Mouse (Mus musculus): ENCODE data around the gene Tmem40. TPM values are rescaled to one million over a fixed set of nuclear protein-coding genes. Genes with fewer than 3 reads are reported as not detected.
A peak's percentile ranks its signal among the peaks of the same experiment; 100 is the strongest.

Tmem40 gene
- polyA plus RNA-seq, 1 experiment from 2014 or later = 4.4 TPM

DNA sequence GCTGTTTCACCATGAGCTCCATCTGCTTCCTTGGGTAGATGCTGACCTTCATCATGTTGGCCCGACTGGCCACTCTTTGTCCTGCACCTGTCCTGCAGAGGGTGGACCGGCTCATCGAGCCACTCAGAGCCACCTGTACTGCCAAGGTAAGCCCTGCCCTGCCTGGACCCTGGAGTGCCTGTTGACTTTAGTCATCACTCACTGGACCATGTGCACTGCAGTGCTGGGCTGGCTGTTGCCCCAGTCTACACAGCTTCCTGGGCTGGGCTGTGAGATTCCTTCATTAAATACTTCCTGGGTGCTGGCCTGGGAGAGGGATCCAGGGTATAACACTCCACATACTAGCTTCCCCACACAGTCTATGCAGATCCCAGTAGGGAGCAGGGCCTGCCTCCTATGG, 39.6 kb upstream of the Tmem40 start:
- no peak overlapping the region for H3K27ac ChIP-seq (ENCODE audit: low read depth, low read length)
- H3K4me1 ChIP-seq (ENCODE audit: control insufficient read depth, insufficient read depth, low read length) = peaks cover 9% of the 10 kb centered on the region
- H3K9ac ChIP-seq (ENCODE audit: low read depth, low read length) = no peak overlapping the region
- H3K4me2 ChIP-seq = no peak overlapping the region
- WGBS (ENCODE audit: insufficient replicate concordance) = 89% methylated on average over 3 of the region's 3 CpGs
- no peaks in the 10 kb centered on the region for H3K9me3 ChIP-seq (replicated peaks; ENCODE audit: control insufficient read depth, low read length)
- H3K4me3 ChIP-seq (ENCODE audit: low read depth, low read length) = no peak overlapping the region
- ATAC-seq (replicated peaks; ENCODE audit: insufficient number of reproducible peaks, low FRiP score, low TSS enrichment) = no peak
- peaks cover 68% of the 10 kb centered on the region for H3K36me3 ChIP-seq (ENCODE audit: control insufficient read depth, insufficient read depth, low read length)
- no peaks in the 10 kb centered on the region for H3K27me3 ChIP-seq (ENCODE audit: control insufficient read depth, insufficient read depth, low read length)

DNA sequence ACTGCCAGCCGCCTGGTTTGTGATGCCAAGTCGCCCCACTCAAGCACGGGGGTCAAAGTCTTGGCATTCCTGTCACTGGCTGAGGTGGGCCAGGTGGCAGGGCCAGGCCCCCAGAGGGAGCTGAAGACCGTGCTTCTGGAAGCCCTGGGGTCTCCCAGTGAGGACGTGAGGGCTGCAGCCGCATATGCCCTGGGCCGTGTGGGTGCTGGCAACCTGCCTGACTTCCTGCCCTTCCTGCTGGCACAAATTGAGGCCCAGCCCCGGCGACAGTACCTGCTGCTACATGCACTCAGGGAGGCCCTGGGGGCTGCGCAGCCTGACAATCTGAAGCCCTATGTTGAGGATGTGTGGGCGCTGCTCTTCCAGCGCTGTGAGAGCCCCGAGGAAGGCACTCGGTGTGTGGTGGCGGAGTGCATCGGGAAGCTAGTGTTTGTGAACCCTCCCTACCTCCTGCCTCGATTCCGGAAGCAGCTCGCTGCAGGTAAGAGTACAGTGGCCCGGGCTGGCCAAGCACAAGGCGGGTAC, 30.5 kb upstream of the Tmem40 start:
- Histone ChIP-seq H3K27ac (ENCODE audit: low read depth, low read length) (no peak overlapping the region), H3K4me3 (ENCODE audit: low read depth, low read length) (no peak overlapping the region), H3K4me1 (ENCODE audit: control insufficient read depth, insufficient read depth, low read length) (no peaks in the 10 kb centered on the region), H3K9ac (ENCODE audit: low read depth, low read length) (no peak overlapping the region), H3K27me3 (ENCODE audit: control insufficient read depth, insufficient read depth, low read length) (no peaks in the 10 kb centered on the region), H3K36me3 (ENCODE audit: control insufficient read depth, insufficient read depth, low read length) (peaks cover 76% of the 10 kb centered on the region), H3K4me2 (no peak overlapping the region), H3K9me3 (replicated peaks; ENCODE audit: control insufficient read depth, low read length) (no peaks in the 10 kb centered on the region)
- WGBS (ENCODE audit: insufficient replicate concordance) = 89% methylated on average over 21 of the region's 21 CpGs
- no peak for ATAC-seq (replicated peaks; ENCODE audit: insufficient number of reproducible peaks, low FRiP score, low TSS enrichment)

- Histone ChIP-seq H3K27ac (ENCODE audit: low read depth, low read length) (no peak overlapping the region), H3K4me3 (ENCODE audit: low read depth, low read length) (no peak overlapping the region), H3K4me2 (no peak overlapping the region), H3K4me1 (ENCODE audit: control insufficient read depth, insufficient read depth, low read length) (no peaks in the 10 kb centered on the region), H3K9me3 (replicated peaks; ENCODE audit: control insufficient read depth, low read length) (no peaks in the 10 kb centered on the region), H3K36me3 (ENCODE audit: control insufficient read depth, insufficient read depth, low read length) (peaks cover 72% of the 10 kb centered on the region), H3K27me3 (ENCODE audit: control insufficient read depth, insufficient read depth, low read length) (no peaks in the 10 kb centered on the region), H3K9ac (ENCODE audit: low read depth, low read length) (no peak overlapping the region)
- WGBS (ENCODE audit: insufficient replicate concordance) = 76% methylated on average over 34 of the region's 34 CpGs
- no peak; the same call in 1 of the 2 replicates for ATAC-seq (replicated peaks; ENCODE audit: insufficient number of reproducible peaks, low FRiP score, low TSS enrichment)
Measured at GRCm38 (mm10) chr6:115791842-115792686, 29.9 kb upstream of the Tmem40 start.

GRCm38 (mm10) chr6:115791016-115791415, 28.8 kb upstream of the Tmem40 start:
- H3K9ac ChIP-seq (ENCODE audit: low read depth, low read length) = no peak overlapping the region
- no peak overlapping the region for H3K4me3 ChIP-seq (ENCODE audit: low read depth, low read length)
- WGBS (ENCODE audit: insufficient replicate concordance) = 77% methylated on average over 10 of the region's 10 CpGs
- no peak overlapping the region for H3K27ac ChIP-seq (ENCODE audit: low read depth, low read length)
- ATAC-seq (replicated peaks; ENCODE audit: insufficient number of reproducible peaks, low FRiP score, low TSS enrichment) = no peak
- H3K4me2 ChIP-seq = no peak overlapping the region
- no peaks in the 10 kb centered on the region for H3K4me1 ChIP-seq (ENCODE audit: control insufficient read depth, insufficient read depth, low read length)
- H3K36me3 ChIP-seq (ENCODE audit: control insufficient read depth, insufficient read depth, low read length) = peaks cover 72% of the 10 kb centered on the region
- H3K9me3 ChIP-seq (replicated peaks; ENCODE audit: control insufficient read depth, low read length) = no peaks in the 10 kb centered on the region
- H3K27me3 ChIP-seq (ENCODE audit: control insufficient read depth, insufficient read depth, low read length) = no peaks in the 10 kb centered on the region

DNA sequence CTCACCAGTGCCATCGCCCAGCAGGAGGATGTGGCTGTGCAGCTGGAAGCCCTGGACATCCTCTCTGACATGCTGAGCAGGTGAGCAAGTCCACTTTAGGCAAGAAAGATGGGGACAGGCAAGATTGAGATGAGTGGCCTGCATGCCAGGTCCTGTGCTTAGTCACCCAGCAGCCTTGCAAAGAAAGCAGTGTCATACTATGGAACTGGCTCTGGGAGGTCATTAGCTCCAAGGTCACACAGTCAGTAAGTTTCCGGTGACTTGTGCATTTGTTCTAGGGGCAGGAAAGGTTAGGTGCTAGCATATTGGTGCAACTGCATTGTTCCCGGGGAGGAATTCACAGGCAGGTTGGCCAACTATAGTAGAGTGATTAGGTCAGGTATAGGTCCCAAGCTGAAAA, 20.6 kb upstream of the Tmem40 start:
- no peak for ATAC-seq (replicated peaks; ENCODE audit: insufficient number of reproducible peaks, low FRiP score, low TSS enrichment)
- no peaks in the 10 kb centered on the region for H3K9me3 ChIP-seq (replicated peaks; ENCODE audit: control insufficient read depth, low read length)
- H3K36me3 ChIP-seq (ENCODE audit: control insufficient read depth, insufficient read depth, low read length) = peaks cover 63% of the 10 kb centered on the region
- H3K9ac ChIP-seq (ENCODE audit: low read depth, low read length) = no peak overlapping the region
- H3K27ac ChIP-seq (ENCODE audit: low read depth, low read length) = no peak overlapping the region
- no peak overlapping the region for H3K4me2 ChIP-seq
- H3K4me3 ChIP-seq (ENCODE audit: low read depth, low read length) = no peak overlapping the region
- no peaks in the 10 kb centered on the region for H3K4me1 ChIP-seq (ENCODE audit: control insufficient read depth, insufficient read depth, low read length)
- H3K27me3 ChIP-seq (ENCODE audit: control insufficient read depth, insufficient read depth, low read length) = no peaks in the 10 kb centered on the region
- WGBS (ENCODE audit: insufficient replicate concordance) = 80% methylated on average over 3 of the region's 3 CpGs

GRCm38 (mm10) chr6:115776363-115776762, 14.2 kb upstream of the Tmem40 start:
- Histone ChIP-seq H3K4me3 (ENCODE audit: low read depth, low read length) (peak overlapping the region; percentile 84), H3K27me3 (ENCODE audit: control insufficient read depth, insufficient read depth, low read length) (no peaks in the 10 kb centered on the region), H3K9me3 (replicated peaks; ENCODE audit: control insufficient read depth, low read length) (no peaks in the 10 kb centered on the region), H3K36me3 (ENCODE audit: control insufficient read depth, insufficient read depth, low read length) (peaks cover 9% of the 10 kb centered on the region), H3K27ac (ENCODE audit: low read depth, low read length) (peak overlapping the region; percentile 97), H3K4me1 (ENCODE audit: control insufficient read depth, insufficient read depth, low read length) (peaks cover 18% of the 10 kb centered on the region), H3K9ac (ENCODE audit: low read depth, low read length) (peak overlapping the region; percentile 36; the same call in 1 of the 2 replicates), H3K4me2 (peak overlapping the region; percentile 95)
- no peak for ATAC-seq (replicated peaks; ENCODE audit: insufficient number of reproducible peaks, low FRiP score, low TSS enrichment)
- 27% methylated on average over 9 of the region's 9 CpGs for WGBS (ENCODE audit: insufficient replicate concordance)

GRCm38 (mm10) chr6:115775838-115776237, 13.6 kb upstream of the Tmem40 start:
- Histone ChIP-seq H3K4me2 (peak overlapping the region; percentile 95), H3K36me3 (ENCODE audit: control insufficient read depth, insufficient read depth, low read length) (peaks cover 3% of the 10 kb centered on the region), H3K4me3 (ENCODE audit: low read depth, low read length) (peak overlapping the region; percentile 84), H3K9ac (ENCODE audit: low read depth, low read length) (peak overlapping the region; percentile 87; the same call in 1 of the 2 replicates), H3K4me1 (ENCODE audit: control insufficient read depth, insufficient read depth, low read length) (peaks cover 18% of the 10 kb centered on the region), H3K27me3 (ENCODE audit: control insufficient read depth, insufficient read depth, low read length) (no peaks in the 10 kb centered on the region), H3K9me3 (replicated peaks; ENCODE audit: control insufficient read depth, low read length) (no peaks in the 10 kb centered on the region), H3K27ac (ENCODE audit: low read depth, low read length) (peak overlapping the region; percentile 97)
- WGBS (ENCODE audit: insufficient replicate concordance) = 29% methylated on average over 3 of the region's 3 CpGs
- peak; percentile 55 for ATAC-seq (replicated peaks; ENCODE audit: insufficient number of reproducible peaks, low FRiP score, low TSS enrichment)

DNA sequence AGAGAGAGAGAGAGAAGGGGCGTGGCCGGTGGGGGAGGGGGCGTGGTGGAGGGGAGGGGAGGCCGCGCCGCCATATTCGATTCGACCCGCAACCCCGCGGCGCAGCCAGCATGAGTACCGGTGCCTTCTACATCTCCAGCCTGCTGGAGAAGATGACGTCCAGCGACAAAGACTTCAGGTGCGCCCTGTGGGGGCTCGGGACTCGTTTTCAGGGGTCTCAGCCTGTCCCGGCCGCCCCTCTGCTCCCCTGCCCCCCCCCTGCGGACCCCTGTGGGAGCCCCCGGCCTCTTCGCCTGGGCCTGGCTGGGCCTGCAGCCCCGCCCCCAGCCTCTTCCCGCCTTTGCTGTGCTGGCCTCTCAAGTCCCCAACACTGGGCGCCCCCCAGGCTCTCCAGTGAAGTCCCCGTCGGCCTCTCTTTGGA, 12.3 kb upstream of the Tmem40 start, which contains the start of gene Cand2:
Gene Cand2, plus strand, starts transcription at position 38 of the 421 bp plus-strand sequence.
- WGBS (ENCODE audit: insufficient replicate concordance) = under 1% methylated on average over 24 of the region's 28 CpGs
- no peaks in the 10 kb centered on the region for H3K9me3 ChIP-seq (replicated peaks; ENCODE audit: control insufficient read depth, low read length)
- peaks cover under 1% of the 10 kb centered on the region; the same call in 1 of the 2 replicates for H3K36me3 ChIP-seq (ENCODE audit: control insufficient read depth, insufficient read depth, low read length)
- peak; percentile 75 for ATAC-seq (replicated peaks; ENCODE audit: insufficient number of reproducible peaks, low FRiP score, low TSS enrichment)
- no peaks in the 10 kb centered on the region for H3K27me3 ChIP-seq (ENCODE audit: control insufficient read depth, insufficient read depth, low read length)
- peaks cover 18% of the 10 kb centered on the region for H3K4me1 ChIP-seq (ENCODE audit: control insufficient read depth, insufficient read depth, low read length)
- peak within 1 kb of the TSS; percentile 95 for H3K4me2 ChIP-seq
- peak within 1 kb of the TSS; percentile 84 for H3K4me3 ChIP-seq (ENCODE audit: low read depth, low read length)
- H3K27ac ChIP-seq (ENCODE audit: low read depth, low read length) = peak within 1 kb of the TSS; percentile 97
- H3K9ac ChIP-seq (ENCODE audit: low read depth, low read length) = peak within 1 kb of the TSS; percentile 87
